Mouse (Mus musculus) kidney, adult 8-10 months (tissue): Measurements from ENCODE around the gene Tmem51.

ENCODE experiments used
- DNase-seq, 2 experiments: peaks; one replicate each; pipeline ENCODE4 v3.0.0; 2022

Tmem51 gene

DNA sequence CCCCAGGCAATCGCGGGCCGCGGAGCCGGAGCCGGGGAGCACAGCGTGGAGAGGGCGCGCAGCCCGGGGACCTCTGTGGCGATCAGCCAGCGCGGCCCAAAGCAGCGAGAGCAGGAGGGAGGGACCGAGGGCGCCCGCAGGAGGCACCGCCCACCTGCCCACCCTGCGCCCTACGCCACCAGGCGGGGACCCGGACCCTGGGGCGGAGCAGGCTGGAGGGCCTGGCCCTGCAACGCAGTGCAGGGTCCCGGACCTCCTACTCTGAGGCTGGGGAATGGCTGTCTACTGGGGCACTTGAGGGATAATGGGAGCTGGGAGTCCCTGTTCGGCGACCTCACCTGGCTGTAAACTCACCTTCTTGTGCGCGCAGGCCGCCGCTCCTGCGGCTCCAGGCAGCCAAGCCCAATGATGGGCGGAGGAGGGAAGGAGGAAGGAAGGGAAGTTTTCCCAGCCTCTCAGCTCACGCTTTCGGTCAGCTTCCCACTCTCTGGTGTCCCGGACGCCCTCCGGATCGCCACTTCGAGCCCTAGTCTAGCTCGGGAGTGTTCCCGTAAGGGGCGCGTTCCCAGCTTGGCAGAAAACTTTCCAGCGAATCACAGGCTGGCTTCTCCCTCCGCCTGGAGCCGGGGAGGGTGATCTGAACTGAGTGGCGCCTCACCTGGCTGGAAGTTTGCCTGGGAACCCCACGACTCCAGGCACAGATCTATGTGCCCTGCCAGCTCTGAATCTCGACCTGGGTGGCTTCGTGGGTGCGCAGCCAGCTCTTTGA, at the start of gene Tmem51:
Tmem51 (minus strand) TSS at position 174 of the 769 bp plus-strand sequence.
- DNase-seq = peak; percentile 73 to 77

DNA sequence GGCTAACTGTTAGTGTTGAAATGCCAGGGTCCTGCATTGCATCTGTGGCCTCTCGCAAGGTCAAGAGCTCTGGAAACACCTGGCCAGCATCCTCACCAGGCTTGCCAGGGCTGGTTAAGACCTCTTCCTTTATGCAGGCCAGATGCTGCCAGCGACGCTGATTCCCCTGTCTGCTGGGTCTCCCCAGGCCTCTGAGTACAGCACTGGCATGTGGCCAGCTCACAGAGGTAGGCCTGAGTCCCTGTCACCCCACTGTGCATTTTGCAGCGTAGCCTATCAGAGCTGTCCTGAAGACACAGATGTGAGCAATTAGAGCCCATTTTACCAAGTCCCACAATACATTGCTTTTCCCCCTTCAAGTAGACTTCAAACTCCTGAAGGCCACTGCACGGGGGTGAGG, 46.1 kb upstream of the Tmem51 start:
- no peak for DNase-seq

DNA sequence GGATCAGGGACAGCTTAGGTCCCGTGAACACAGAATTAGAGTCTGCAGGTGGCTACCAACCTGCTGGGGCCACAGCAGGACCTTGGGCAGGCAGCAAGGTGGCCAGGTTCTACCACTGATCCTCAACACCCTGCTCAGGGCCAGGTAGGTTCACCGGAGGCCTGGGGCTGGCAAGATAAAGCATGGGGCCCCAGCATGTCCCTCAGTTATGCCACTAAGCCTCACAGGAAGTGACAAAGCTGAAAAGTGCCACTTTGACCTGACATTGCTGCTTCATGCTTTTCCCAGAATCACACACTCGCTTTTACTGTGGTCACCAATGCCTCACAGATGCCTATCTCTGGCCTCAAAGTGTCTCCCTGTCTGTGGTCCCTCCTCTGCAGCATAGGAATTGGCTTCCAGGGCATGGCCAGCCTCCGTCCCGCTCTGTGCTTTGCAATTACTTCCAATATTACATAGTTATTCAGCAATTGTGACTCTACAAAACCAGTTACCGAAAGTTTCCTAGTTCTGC, 43.2 kb upstream of the Tmem51 start:
- DNase-seq = no peak

DNA sequence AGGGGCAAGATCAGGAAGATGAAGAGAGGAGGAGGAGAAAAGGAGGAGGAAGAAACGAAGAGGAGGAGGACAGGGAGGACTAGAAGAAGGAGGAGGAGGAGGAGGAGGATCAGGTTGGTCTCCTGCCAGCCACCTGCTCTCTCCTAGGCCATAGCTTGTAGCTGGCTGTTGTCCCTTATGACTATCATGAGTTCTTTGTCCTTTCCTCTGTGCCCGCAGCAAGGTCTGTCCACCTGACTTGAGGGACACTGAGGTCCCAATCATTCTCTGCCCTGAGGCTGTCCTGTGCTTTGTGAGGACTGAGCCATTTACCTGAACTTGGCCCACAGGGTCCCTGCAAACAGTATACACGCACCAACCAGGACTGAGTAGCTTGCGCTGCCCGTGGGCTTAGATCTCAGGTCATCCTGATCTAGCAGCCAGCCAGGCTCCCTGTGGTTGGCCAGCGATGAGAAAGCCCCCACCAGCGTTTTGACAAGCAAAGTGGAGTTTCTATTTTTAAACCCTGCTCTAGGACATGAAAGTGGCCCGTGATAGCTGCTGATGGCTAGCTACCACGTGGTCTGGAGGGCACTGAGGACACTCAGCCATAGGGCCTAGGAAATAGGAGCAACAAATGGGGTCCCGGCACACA, 42.7 kb upstream of the Tmem51 start:
- peak in 1 of 2 experiments; percentile 33 for DNase-seq

DNA sequence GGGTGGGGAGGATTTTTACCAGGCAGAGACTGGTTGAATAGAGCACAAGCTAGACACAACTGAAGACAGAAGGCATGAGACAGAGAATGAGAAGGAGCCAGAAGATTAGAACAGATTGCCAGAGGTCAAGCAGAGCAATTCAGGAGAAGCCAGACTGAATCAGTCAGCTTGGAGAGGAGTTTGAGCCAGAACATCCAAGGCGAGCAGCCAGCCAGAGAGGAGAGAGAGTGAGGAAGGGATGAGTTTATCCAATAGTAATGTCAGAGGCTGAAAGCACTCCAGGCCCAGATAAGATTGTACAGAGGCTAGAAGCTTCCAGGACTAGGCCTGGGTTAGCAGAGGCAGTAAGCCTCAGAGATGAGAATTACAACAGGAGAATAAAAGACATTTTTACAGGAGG, 37.1 kb upstream of the Tmem51 start:
- no peak for DNase-seq

DNA sequence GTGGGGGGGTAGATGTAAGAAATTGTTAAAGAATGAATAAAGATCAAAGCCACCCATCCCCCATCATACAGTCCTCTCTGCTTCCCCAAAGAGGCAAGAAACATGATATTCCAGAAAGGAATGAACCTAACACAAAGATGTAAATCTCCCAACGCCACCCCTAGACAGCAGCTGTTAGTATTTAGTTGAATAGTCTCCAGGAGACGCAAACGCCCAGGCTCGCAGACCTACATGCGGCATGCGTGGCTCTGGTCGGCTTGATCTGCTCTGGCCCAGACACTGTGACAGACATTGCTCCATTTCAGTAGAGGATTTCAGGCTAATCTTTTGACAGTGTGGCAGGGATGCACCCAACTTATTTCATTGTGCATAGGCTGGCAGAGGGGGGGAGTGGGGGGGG, 34.4 kb upstream of the Tmem51 start:
- no peak for DNase-seq

DNA sequence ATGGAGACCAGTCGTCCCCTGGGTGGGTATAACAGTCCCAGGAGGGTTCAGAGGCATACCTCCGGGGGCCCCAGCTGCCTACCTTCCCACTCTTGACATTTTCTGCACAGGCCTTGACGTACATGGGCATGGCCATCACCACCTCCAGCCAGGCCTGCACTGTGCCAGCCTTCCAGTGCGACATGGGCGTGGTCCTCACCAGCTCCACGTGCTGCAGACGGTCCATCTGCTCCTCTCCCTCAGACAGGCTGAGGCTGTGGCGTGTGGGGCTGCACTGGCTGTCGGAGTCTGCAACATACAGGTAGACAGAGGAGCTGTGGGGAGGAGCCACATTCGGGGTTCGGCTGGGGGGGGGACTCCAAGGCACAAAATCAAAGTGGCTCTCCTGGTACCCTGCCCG, 33.9 kb upstream of the Tmem51 start:
- DNase-seq = no peak

DNA sequence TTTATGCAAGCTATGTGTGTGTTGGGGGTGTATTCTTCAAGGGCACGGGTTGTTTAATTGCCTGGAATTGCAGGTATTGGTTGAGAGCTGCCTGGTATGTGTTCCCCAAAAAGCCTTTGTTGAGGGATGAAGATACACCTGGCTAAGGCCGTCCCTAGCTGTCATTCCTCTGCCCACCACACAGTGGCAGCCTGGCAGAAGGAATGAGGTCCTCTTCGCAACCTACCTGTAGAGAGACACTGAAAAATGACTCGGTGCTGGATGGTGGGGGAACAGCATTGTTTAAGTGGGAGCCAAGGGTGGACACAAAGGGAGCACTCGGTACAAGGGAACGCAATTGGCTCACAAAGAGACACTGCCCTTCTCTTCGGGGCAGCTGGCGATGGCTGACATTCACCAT, 29.2 kb upstream of the Tmem51 start:
- peak; percentile 42 to 55 for DNase-seq

DNA sequence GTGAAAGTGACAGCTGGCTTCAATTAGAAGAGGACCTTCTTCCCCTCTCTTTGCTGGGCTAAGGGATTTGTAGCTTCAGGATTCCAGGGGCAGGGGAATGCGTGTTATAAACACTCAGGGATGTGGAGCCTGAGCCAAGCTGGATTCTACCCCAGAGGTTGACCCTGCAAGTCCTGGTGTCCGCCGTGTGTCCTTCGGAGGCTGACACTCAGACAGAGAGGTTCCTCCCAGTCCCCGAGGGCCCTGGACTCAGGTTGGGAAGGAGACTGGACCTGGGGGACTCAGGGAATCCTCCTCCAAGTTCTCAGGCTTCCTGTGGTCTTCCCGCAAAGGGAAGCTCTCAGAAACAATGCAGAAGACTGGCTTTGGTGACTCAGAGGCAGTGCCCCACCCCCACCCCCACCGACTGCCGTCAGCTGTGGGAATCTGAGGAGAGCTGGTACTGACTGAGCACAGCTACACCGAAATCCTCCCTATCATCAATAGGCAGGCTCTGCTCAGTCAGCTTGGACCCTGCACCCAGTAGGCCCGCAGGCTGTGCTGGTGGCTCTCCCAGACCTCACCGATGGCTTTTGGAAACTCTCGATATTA, 19.1 kb upstream of the Tmem51 start:
- no peak for DNase-seq

DNA sequence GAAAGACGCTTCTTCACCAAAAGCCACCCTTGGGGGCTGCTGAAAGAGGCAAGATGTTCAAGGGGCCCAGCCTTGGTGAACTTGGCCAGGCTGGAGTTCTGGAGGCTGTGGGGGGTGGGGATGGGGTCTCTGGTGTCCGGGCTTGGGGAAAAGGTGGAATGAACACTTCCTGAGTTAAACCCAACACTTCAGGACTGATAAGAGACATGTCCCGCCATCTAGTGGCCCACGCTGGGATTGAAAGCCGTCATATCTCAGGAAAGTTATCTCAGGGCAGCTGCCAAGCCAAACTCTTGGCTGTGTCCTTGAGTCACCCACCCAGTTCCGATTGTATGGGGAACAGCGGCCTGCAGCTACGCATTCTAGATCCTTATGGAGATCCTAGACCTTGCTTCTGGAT, 14.2 kb upstream of the Tmem51 start:
- DNase-seq = peak; percentile 76 to 93

DNA sequence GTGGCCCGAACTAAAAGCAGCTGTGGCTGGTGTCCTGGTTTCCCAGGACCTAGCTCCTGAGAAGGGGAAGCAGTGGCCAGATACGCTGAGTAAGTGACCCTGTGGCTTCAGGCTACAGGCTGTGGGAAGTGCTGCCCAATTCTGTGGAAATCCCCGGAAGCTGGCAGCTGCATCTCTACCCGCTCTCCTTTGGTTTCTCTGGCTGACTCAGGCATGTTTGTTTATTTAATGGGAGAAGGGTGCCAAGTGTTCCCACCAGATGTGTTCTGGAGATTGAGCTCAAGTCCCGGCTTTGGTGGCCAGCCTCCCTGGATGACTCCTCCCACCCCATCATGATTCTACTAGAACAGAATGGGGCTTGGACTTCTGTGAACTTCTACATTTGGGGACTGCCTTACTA, 13.8 kb upstream of the Tmem51 start:
- peak; percentile 41 to 49 for DNase-seq

DNA sequence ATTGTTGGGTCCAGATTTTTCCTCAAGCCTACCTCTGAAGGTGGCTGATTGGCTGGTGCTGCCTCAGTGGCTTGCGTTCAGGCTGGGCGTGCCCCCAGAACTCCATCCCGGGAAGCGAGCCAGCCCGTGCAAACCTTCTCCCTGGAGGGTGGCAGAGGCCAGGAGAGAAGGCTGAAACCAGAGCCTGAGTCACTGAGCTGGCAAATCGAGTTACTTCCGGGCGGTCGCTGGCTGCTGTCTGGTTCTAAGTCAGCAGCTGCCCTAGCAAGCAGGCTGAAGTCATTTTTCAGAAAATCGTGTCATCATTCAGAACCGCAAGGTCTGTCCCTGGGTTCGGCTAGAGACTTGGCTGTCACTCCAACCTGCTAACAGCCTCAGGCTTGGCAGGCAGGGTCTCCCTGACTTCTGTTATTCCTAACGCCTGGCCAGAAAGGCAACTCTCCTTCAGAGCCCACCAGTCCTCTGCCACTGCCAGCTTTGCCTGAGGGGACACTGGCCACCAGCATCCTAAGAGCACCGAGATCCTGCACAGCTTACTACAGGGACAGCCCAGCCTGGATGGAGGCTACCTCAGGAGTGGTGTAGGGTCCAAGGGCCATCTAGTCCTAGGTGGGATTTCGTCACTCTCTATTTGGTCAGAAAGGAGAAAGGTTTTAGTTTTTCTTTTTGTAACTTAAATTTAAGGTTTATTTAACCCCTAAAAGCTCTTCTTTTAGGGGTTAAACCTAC, 11.6 kb upstream of the Tmem51 start:
- DNase-seq = peak; percentile 80 to 81

DNA sequence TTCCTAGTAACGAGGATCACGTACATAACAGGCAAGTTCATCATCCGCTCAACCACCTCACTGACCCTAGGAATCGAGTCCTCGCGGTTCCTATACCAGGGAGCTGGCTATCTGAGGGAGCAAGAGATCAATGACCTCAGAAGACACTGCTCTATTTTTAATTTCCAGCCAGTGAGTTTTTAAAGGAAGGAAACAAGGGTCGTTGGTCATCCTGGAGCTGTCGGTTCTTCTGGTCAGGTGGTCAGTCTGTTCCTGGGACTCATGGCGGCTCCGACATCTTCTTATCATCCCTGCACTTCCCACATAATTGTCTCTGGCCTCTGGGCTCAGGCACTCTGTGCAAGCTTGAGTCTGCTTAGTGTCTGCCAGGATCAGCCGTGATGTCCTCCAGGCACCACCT, 10.3 kb upstream of the Tmem51 start:
- DNase-seq = no peak

DNA sequence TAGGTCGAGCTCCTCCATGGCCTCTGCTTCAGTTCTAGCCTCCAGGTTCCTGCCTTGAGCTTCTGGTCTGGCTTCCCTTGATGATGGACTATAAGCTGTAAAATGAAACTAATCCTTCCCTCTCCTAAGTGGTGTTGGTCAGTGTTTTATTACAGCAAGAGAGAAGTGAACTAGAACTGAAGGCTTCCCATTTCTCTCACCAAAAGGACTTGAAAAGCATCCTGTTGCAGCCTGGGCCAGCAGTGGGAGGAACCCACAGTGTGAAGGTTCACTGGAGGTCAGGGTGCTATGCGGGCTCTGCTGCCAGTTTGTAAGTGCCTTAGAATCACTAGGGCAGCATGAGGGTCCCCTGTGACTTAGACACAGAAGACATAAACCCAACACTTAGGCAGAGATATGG, 7.0 kb upstream of the Tmem51 start:
- DNase-seq = no peak

DNA sequence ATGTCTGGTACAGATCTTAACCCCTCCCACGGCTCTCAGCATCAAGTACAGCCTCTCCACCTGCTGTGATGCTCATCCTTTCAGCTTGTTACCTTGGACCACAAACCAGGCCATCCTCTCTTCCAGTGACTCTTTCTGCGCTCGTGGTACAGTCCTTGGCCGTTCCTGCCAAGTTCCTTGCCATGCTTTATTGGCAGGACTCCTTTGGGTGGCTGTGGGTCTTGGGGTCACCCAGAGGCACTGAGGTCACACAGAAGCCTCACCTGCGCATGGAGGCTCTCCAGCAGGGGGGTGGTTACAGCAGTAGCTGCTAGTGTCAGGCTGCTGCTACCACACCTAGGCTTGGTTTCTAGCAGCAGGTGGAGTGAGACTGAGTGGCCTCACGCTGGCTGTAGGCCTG, 5.9 kb upstream of the Tmem51 start:
- no peak for DNase-seq

DNA sequence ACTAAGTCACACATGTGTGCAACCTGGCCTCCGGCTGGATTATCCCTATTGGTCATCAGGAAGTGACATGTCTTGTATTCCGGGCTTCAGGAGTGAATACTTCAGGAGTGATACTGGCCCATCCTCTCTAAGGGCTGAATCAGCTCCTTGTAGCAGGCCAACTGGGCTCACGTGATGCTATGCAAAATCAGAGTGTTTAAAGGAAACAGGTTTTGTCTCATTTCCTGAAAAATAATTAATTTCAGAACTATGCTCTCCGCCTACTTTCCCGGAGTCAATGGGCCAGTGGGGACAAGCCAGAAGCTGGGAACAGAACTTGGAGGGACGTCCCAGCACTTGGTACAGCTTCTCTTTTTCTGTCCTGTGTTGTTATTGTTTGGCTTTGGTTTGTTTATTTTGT, 4.7 kb upstream of the Tmem51 start:
- DNase-seq = no peak

DNA sequence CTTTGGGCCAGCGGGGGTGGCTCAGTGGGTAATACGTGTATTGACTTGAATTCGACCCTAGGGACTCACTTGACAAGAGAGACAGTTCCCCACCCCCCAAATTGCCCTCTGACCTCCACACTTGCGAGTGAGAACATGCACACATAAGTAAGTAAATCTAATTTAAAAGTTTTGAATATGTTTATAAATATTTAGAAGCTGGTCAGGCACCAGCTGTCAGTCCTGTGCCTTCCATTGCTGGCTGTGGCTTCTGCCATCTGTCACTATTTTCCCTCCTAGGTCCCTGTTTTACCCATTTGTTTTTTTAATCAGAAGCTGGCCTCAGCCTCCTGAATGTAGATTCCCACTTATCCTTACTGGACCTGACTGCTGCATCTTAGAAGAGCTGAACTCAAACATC, 4.3 kb upstream of the Tmem51 start:
- DNase-seq = no peak

DNA sequence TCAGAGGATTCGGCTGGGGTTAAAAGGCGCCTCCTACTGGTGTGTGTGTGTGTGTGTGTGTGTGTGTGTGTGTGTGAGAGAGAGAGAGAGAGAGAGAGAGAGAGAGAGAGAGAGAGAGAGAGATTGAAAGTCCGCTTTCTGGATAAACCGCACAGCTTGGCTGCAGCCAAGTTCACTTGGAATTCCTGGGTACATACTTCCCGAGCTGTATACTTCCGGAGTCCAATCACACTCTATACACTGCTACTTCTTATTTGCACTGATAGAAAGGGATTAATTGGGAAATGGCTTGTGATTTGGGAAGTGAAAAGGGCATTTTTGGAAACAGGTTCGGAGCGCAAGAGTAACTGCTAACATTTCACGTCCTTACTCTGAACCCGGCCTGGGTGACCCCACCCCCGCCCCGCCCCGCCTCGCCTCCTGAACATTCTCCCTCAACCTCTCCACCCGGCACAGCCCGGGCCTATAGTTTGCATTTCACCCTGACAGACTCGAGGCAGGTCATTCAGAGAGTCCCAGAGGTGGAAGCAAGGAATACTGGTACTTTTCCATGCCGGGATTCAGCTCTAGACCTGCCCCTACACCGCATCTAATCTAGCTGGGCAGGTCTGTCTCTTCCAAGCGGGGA, 946 bp upstream of the Tmem51 start:
- peak in 1 of 2 experiments; percentile 56 for DNase-seq

DNA sequence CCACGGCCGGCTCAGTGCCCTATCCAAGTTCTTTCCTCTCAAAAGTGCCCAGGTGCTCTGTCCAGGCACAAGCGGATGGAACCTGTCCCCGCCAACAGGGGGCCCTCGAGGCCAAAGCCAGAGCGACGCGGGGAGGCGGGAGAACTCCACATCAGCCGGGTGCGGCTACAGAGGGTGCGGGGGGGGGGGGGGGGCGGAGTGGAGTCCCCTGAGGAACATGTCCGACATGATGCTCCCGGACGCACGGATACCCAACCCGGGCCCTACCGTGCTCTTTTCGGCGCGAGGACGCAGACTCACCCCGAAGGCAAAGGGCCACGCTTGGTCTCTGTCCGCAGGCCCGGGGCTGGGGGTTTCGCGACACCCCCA, 358 bp downstream of the Tmem51 start:
- peak; percentile 79 to 84 for DNase-seq

DNA sequence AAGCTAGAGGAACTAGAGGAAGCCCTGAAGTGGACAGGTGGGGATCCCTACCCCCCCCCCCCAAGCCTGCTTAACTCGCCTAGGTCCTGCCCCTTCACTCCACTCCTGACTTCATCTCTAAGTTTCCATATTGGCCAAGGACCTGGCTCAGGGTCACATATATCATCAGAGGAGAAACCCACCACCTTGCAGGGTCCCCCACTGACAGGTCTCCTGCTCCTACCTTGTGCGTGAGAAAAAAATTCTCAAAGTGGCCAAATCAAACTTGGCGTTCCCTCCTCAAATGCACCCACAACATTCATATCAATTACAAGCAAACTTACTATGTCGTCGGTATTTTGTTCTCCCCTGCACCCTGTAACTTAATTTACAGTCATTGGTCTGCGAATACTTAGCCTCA, 911 bp downstream of the Tmem51 start:
- DNase-seq = no peak

DNA sequence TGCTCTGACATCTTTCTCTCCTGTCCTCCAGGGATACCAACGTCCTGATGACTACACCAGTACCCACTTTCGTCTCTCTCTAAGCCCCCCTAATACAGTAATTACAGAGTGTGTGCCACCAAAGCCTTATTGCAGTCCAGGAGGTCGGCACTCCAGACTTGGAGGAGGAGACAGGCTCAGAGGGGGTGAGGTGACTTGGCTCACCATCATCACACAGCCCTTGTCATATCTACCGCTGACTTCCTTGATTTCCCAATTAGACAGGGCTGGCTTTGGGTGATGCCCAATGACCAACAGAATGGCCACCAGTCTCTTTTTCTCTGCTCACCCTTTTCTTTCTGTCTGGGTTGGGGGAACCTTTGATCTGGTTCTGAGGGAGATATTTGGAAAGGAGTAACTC, 1.4 kb downstream of the Tmem51 start:
- no peak for DNase-seq

DNA sequence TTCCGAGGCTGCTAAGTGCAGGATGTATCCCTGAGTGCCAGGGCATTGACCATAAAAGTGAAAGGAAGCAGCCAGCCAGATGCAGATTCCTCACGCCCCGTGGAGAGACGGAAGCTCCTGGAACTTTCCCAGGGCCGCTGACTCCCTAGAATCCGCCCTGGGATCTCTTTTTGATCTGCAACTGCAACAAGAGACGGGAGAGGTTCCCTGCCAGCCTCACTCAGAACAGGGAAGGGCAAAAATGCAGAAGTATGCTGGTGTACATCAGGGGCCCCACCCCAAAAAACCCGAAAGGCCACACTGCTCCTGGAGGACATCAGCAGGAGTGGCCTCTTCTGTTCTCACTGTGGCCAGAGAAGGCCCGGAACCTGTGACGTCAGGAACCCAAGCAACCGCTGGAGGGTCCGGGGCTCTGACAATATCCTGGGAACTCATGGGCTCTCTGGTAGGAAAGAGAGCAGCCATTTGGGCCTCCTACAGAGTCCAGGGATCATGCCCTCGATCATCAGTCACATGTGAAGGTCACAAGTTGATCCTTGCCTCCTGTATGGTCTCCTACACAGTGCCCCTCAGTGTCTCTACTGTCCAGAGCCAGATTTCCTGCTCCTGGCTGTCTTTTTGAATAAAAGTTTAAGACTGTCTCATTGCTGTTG, 2.3 kb downstream of the Tmem51 start:
- DNase-seq = peak; percentile 56 to 66
